Mouse (Mus musculus) limb, embryonic 14.5 days (tissue): ENCODE data around the gene Ly6g6e. TPM values are rescaled to one million over a fixed set of nuclear protein-coding genes. Genes with fewer than 3 reads are reported as not detected.

Source experiments
- ATAC-seq: fragments of 200-750 bp; cut with Nextera tagmentation; 2 replicates; pipeline ENCODE4 v1.8.0; 2017; ENCODE audit warnings: low read depth, moderate number of reproducible peaks, moderate TSS enrichment; ENCODE audit not compliant: low FRiP score
- DNase-seq: peaks from one replicate; pipeline ENCODE4 v3.0.0-alpha.2; 2015; ENCODE audit warnings: low spot score
- H3K27ac ChIP-seq: fragments of 300-500 bp; sonication (generic); replicated peaks from 2 replicates; pipeline ENCODE4 v1.5.1; 2014; ENCODE audit warnings: low read depth, mild to moderate bottlenecking, low read length, moderate library complexity, mixed read lengths
- H3K27me3 ChIP-seq: fragments of 300-500 bp; sonication (generic); 2 replicates; pipeline ENCODE4 v1.6.1; 2014; ENCODE audit warnings: low read length, mixed read lengths; ENCODE audit not compliant: control insufficient read depth, insufficient read depth
- H3K36me3 ChIP-seq: fragments of 300-500 bp; sonication (generic); 2 replicates; pipeline ENCODE4 v1.6.1; 2014; ENCODE audit warnings: mild to moderate bottlenecking, low read length, moderate library complexity, mixed read lengths; ENCODE audit not compliant: control insufficient read depth, insufficient read depth
- H3K4me1 ChIP-seq: fragments of 300-500 bp; sonication (generic); 2 replicates; pipeline ENCODE4 v1.6.1; 2014; ENCODE audit warnings: antibody characterized with exemption, low read length, mixed read lengths; ENCODE audit not compliant: control insufficient read depth, insufficient read depth
- H3K4me2 ChIP-seq: fragments of 300-500 bp; sonication (generic); replicated peaks from 2 replicates; pipeline ENCODE4 v1.6.1; 2014; ENCODE audit warnings: low read depth, mild to moderate bottlenecking, low read length, moderate library complexity; ENCODE audit not compliant: severe bottlenecking
- H3K4me3 ChIP-seq: fragments of 300-500 bp; sonication (generic); replicated peaks from 2 replicates; pipeline ENCODE4 v1.5.1; 2014; ENCODE audit warnings: low read length
- H3K9ac ChIP-seq: fragments of 300-500 bp; sonication (generic); 2 replicates; pipeline ENCODE4 v1.6.1; 2014; ENCODE audit warnings: mild to moderate bottlenecking, low read depth, low read length, moderate library complexity; ENCODE audit not compliant: severe bottlenecking
- H3K9me3 ChIP-seq: fragments of 300-500 bp; sonication (generic); 2 replicates; pipeline ENCODE4 v1.6.1; 2016; ENCODE audit warnings: low read length; ENCODE audit not compliant: control insufficient read depth
- POLR2A ChIP-seq: fragments of 200-500 bp; IDR thresholded peaks from 2 replicates; pipeline ENCODE4 v1.8.0; 2012; ENCODE audit warnings: inconsistent platforms, mild to moderate bottlenecking, moderate library complexity, borderline replicate concordance; ENCODE audit not compliant: insufficient read depth, insufficient read length; ENCODE audit errors: extremely low read depth
- WGBS: fragments of 180-500 bp; shearing (Covaris S2); extraction: QIAGEN DNeasy Blood & Tissue Kit; methylation state at CpG from one replicate; pipeline ENCODE4 v1.1.7; 2014; 5-methylcytosine and 5-hydroxymethylcytosine counted together
- polyA plus RNA-seq, 2 experiments: library from polyadenylated mRNA; depleted of rRNA in 1 of 2; stranded (reverse) in 1 of 2; unstranded in 1 of 2; fragments of >200 nt; fragmentation: Nextera tagmentation in 1 of 2; extraction: Ambion mirVana in 1 of 2; gene quantifications; 2 replicates each; pipeline versions ENCODE4 v1.2.1 to v1.2.3; 2012 to 2014

Gene Ly6g6e
- polyA plus RNA-seq, 2 experiments, result 14.8 to 28.4 TPM

GRCm38 (mm10) chr17:35094475-35095365 is 18.0 kb downstream of the Ly6g6e start:
- Histone ChIP-seq H3K27ac (no peak overlapping the region), H3K27me3 (no peaks in the 10 kb centered on the region), H3K9me3 (no peaks in the 10 kb centered on the region), H3K4me3 (no peak overlapping the region), H3K4me2 (no peak overlapping the region), H3K9ac (no peak overlapping the region), H3K4me1 (peaks cover 9% of the 10 kb centered on the region), H3K36me3 (peaks cover 86% of the 10 kb centered on the region)
- no peak for ATAC-seq
- no peak for TF ChIP-seq POLR2A
- WGBS, result 89% methylated on average over 15 of the region's 15 CpGs
- no peak for DNase-seq

GRCm38 (mm10) chr17:35096597-35096996 is 19.9 kb downstream of the Ly6g6e start:
- H3K27ac ChIP-seq, result no peak overlapping the region
- no peaks in the 10 kb centered on the region for H3K4me1 ChIP-seq
- no peaks in the 10 kb centered on the region for H3K9me3 ChIP-seq
- DNase-seq, result no peak
- no peak for TF ChIP-seq POLR2A
- ATAC-seq, result no peak
- H3K9ac ChIP-seq, result no peak overlapping the region
- H3K36me3 ChIP-seq, result peaks cover 95% of the 10 kb centered on the region
- no peaks in the 10 kb centered on the region for H3K27me3 ChIP-seq
- no peak overlapping the region for H3K4me2 ChIP-seq
- no peak overlapping the region for H3K4me3 ChIP-seq
- WGBS, result 89% methylated on average over 12 of the region's 12 CpGs

GRCm38 (mm10) chr17:35097164-35097655 is 20.5 kb downstream of the Ly6g6e start:
- Histone ChIP-seq H3K4me1 (no peaks in the 10 kb centered on the region), H3K36me3 (peaks cover 96% of the 10 kb centered on the region), H3K9ac (no peak overlapping the region), H3K27ac (no peak overlapping the region), H3K9me3 (no peaks in the 10 kb centered on the region), H3K4me2 (no peak overlapping the region), H3K4me3 (no peak overlapping the region), H3K27me3 (no peaks in the 10 kb centered on the region)
- ATAC-seq (no peak), DNase-seq (no peak)
- 88% methylated on average over 12 of the region's 12 CpGs for WGBS
- TF ChIP-seq POLR2A, result no peak

- no peaks in the 10 kb centered on the region for H3K9me3 ChIP-seq
- H3K27me3 ChIP-seq, result no peaks in the 10 kb centered on the region
- ATAC-seq (no peak), DNase-seq (no peak)
- WGBS, result 77% methylated on average over 10 of the region's 10 CpGs
- no peak overlapping the region for H3K4me2 ChIP-seq
- H3K27ac ChIP-seq, result no peak overlapping the region
- H3K4me3 ChIP-seq, result no peak overlapping the region
- no peak for TF ChIP-seq POLR2A
- peaks cover 84% of the 10 kb centered on the region for H3K36me3 ChIP-seq
- no peak overlapping the region for H3K9ac ChIP-seq
- no peaks in the 10 kb centered on the region for H3K4me1 ChIP-seq
These were observed 23.6 kb downstream of the Ly6g6e start for GRCm38 (mm10) chr17:35100196-35100765.

- Histone ChIP-seq H3K4me1 (0 out of 2 replicates have a peak, but pooled peaks cover 2% of the 10 kb centered on the region), H3K36me3 (peaks cover 78% of the 10 kb centered on the region), H3K27ac (no peak overlapping the region), H3K27me3 (no peaks in the 10 kb centered on the region), H3K9me3 (no peaks in the 10 kb centered on the region), H3K9ac (no peak overlapping the region), H3K4me3 (no peak overlapping the region), H3K4me2 (no peak overlapping the region)
- no peak for DNase-seq
- 88% methylated on average over 11 of the region's 11 CpGs for WGBS
- ATAC-seq, result no peak
- no peak for TF ChIP-seq POLR2A
These were observed 24.5 kb downstream of the Ly6g6e start for GRCm38 (mm10) chr17:35101161-35101560.
